Mouse (Mus musculus): ENCODE results near the gene Glra2.
"Not testable (repeated sequence)": the region's sequence is repeated elsewhere in the genome, so short reads cannot be mapped to it uniquely, and the experiment has no call there.

The Glra2 gene

DNA sequence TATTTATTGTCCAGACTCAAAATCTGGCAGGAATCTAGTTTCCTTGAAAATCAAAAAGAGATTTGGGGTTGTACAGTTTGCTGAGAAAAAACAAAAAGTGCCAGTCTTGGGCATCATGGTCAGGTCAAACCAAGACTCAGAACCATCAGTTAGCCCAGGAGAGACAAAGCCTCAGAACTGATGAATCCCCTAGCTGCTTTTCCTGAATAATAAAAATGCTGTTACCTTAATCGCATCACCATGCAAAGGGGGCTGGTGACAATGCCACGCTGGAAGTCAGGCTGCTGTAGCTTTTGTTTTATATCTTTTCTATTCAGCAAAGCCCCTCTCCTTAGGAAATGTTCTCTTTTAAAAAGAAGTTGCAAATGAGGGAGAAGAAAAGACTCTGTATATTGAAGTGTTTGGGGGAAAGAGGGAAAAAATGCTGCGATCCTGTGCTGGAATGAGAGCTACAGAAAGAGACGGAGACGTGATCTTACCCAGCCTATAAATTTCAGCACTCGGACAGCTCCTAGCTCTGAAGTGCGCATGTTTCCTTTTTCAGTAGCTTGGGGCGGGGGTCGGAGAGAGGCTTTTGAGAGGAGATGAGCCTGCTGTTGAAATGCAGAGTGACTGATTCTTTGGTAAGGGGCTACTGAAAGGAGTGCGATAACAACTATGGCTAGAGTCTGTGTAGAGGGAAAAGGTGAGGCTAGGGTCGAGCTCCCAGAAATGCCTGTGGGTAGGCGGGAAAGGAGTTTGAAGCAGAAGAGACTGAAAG lies at the start of gene Glra2:
Glra2 (minus strand) TSS at position 455 of the 760 bp plus-strand sequence.
- no peak for DNase-seq (ENCODE audit: low read depth, low spot score)

GRCm38 (mm10) chrX:165362798-165363197 lies 35.6 kb upstream of the Glra2 start:
- no peak for DNase-seq (ENCODE audit: low read depth, low spot score)

- DNase-seq (ENCODE audit: low read depth, low spot score): no peak
Observed at GRCm38 (mm10) chrX:165344611-165345010, 17.4 kb upstream of the Glra2 start.

GRCm38 (mm10) chrX:165327699-165328333 lies 623 bp upstream of the Glra2 start:
- DNase-seq (ENCODE audit: low read depth, low spot score): no peak

DNA sequence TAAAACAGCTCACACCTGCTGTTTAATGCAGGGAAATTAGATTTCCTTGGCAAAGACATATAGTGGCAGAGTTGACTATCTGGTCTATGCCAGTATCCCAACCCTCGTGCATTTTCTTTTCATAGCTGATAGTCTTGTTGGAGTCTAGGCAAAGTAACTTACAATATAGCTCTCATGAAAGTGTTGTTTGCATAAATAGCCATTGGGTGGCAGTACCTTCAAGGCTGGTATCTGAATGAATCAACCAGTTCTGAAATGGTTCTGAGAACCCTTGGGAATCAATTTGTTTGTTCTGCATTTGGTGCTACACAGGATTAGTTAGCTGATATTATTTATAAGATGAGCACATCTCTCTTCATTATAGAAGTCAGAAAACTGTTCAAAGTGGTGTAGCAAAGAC lies 133.6 kb downstream of the Glra2 start:
- DNase-seq (ENCODE audit: low read depth, low spot score): no peak

GRCm38 (mm10) chrX:165191170-165191569 lies 136.0 kb downstream of the Glra2 start:
- no peak for DNase-seq (ENCODE audit: low read depth, low spot score)

GRCm38 (mm10) chrX:165182948-165183347 lies 144.2 kb downstream of the Glra2 start:
- DNase-seq (ENCODE audit: low read depth, low spot score): not testable (repeated sequence)

DNA sequence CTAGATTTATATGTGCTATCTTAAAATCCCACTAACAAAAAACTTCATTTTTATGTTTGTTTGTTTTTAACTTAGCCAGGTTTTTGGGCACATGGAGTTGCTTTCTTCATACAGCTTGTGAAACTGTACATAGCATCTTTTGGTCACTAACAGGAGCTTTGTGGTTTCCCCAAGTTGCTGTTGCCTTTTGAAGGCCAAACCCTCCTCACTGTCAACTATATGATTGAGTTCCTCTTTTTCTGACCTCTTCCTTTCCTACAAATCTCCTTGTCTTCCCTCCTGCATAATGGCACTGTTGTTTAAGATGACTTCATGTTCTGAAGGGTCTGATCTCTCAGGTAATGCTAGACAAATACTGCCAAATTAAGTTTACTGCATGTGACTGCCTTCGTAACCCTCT lies 170.6 kb downstream of the Glra2 start:
- DNase-seq (ENCODE audit: low read depth, low spot score): no peak

DNA sequence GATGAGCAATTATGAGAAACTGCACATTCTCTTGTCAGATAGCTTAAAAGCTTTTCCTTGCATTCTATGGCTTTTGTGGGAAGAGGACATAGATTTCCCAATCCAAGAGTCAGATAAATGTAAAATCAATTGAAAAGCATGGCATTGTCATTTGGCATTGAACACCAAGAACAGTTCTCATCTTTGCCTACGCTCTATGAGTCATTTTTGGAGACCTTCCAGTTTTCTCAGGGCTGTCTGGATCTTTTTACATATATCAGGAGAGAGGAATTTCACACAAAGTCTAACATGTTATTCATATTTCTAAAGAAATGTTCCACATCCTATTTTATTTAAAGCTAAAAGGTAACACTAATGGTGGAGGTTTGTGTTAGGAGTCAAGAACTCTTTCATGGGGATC lies 223.0 kb downstream of the Glra2 start:
- no peak for DNase-seq (ENCODE audit: low read depth, low spot score)
